Mouse (Mus musculus) fibroblast of lung, adult 2 months (primary cell): ENCODE data around the gene Ddx6.

ENCODE experiments used
- DNase-seq: peaks from one replicate; pipeline ENCODE4 v3.0.0-alpha.2; 2011; ENCODE audit warnings: low read depth

Gene Ddx6

DNA sequence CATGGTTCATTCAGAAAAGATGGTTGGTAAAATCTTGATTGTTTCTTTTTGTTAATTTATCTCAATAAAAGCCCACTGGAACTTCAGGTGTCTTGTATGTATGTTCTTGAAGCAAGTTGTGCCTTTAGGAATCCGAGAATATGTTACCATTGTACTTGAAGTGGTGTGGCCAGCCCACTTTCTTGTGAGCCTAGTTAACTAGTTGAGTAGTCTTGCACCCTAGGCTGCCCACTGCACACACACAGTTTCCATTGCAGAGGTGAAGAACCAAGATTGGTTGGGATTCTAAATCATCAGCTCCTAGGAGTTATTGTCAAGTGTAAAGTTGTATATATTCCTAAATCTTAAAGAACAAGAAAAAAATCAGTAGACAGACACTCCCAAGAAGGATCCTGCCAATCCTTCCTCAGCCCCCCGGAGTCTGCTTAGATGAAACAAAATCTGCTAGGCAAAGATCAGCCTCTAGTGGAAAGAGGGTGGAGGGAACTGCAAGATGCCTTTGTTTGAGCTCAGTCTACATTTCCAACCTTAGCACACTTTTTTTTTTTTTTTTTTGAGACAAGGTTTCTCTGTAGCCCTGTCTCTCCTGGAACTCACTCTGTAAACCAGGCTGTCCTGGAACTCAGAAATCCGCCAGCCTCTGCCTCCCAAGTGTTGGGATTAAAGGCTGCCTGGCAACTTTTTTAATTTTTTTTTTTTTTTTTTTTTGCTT, 36.1 kb downstream of the Ddx6 start:
- no peak for DNase-seq

DNA sequence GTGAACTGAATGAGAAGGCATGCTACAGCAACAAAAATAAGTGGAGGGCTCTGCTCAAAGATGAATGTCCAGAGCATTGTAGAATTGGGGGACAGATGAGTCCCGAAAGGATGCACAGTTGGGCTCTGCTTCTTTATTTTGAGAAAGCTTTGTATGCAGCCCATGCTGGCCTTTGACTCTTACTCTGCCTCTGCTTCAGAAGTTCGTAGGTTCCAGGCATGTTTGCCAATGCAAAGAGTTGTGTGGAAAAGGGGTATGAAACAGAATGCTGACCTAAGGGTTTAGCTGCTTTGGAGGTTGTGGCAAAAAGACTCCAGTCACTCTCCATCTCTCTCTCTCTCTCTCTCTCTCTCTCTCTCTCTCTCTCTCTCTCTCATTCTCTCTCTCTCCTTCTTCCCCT, 36.9 kb downstream of the Ddx6 start:
- DNase-seq, result no peak

DNA sequence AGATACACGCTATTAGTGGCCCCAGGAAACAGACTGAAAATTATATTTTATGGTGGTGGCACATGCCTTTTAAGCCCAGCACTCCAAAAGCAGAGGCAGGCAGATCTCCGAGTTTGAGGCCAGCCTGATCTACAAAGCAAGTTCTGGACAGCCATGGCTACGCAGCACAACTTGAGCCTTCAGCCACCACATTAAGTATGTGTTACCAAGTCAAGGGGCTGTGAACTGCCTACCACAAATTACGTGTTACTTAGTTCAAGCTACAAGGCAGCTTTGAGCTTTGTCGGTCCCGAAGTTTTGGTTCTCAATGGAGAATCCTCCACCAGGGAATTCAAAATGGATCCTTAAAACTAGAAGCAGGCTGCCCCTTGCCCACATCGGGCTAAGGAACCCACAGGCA, 38.4 kb downstream of the Ddx6 start:
- DNase-seq, result no peak

DNA sequence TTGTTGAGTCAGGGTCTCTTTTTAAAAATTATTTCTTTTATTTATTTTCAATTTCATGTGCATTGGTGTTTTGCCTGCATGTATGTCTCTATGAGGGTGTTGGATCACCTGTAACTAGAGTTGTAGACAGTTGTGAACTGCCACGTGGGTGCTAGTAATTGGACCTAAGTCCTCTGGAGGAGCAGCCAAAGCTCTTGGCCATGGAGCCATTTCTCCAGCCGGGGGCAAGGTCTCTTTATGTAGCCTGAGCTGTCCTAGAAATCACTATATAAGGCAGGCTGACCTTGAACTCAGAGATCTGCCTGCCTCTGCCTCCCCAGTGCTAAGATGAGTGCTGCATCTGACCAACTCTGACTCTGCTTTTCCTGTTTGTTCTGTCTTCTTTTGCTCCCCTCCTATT, 39.5 kb downstream of the Ddx6 start:
- no peak for DNase-seq

DNA sequence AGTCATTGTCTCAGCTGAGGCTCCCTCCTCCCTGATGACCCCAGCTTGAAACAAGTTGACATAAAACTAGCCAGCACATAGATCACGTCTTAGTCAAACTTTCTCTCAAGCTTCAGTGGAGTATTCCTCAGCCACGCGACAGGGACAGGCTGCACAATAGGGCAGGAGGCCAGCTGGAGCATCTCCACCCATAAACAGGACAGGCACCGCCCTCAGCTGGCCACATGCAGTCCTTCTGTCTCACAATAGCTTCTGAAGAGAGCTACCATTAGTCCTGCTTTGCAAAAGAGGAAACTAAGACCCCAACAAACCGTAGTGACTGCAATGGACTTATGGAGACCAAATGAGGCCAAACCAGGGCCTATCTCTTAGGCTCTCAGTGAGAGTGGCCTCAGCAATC, 40.8 kb downstream of the Ddx6 start:
- no peak for DNase-seq

DNA sequence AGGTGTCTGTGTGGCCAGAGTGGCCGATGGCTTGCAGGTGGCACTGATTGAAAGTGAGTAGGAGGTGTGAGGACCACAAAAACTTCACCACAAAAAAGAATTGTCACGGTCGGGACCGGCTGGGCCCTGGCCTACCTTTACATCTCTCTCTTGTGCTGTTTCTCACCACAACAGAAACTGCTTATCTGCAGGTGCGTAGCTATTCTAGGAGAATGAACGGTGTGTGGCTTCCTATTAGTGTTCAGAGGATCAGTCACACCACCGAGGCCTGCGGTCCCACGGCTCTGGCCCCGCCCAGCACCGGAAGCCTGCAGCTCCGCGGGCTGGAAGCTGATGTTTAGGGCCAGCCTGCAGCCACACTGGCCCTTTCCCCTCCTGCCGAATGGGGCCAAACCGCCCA, 41.2 kb downstream of the Ddx6 start:
- DNase-seq, result no peak

DNA sequence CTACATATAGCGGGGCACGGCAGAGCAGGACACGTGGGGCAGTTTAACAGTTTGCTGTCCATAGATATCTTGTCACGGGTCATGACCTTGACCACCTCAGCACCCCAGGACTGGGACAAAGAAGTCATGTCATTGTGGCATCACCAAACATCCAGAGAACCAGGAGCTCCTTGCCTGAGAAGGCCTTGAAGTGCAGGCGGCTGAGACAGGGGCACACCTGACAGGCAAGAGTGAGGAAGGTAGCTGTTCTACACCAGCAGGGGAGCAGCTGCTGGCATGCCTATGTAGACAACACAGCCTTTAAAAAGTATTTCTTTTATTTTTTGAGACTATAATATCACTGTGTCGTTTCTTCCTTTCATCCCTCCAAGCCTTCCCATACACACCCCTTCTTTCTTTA, 41.7 kb downstream of the Ddx6 start:
- DNase-seq, result no peak

DNA sequence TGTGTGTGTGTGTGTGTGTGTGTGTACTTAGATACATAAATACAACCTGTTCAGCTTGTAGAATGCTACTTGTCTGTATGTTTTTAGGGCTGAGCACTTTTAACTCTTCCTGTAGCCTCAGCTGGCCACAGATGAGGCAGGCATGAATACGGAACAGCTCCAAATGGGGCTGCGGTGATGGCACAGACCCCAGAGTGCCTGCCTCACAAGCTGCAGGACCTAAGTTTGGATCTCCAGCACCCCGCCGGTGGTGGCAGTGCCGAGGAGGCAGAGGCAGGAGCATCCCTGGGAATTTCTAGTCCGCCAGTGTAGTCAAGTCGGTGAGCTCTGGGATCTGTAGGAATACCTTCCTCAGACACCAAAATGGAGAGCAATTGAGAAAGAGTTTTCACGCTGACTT, 42.3 kb downstream of the Ddx6 start:
- DNase-seq, result no peak

DNA sequence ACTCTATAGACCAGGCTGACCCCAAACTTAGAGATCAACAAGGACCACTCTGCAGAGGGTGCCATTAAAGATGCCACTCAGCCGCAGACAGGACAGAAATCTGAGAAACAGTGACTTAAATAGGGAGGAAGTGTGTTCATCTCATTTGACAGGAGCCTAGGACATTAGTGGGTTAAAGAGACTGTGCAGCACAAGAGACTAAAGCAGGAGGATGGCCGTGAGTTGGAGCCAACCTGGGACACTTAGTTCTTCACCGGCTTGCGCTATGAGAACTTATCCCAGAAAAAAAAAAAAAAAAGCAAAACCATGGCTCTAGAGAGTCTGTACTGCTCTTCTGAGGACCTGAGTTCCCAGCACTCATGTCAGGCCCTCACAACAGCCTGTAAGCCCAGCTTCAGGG, 43.0 kb downstream of the Ddx6 start:
- DNase-seq, result no peak

DNA sequence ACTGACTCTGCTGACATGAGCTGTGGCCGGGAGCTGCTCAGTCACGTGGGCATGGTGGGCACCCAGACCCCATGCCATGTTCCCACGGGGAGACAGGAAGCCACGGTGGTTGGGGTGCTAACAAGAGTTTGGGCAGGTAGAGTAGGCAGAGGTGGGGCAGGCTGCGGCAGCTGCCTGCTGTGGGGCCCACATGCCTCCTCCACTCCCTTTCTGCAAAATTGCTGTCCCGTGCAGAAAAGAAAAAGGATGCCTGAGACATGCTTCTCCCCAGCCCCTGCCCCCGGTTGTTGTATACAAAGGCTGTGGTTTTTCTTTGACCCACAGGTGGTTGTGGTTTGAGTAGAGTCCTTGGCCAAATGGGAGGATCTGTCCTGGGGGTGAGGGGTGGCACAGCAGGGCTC, 44.2 kb downstream of the Ddx6 start:
- no peak for DNase-seq

DNA sequence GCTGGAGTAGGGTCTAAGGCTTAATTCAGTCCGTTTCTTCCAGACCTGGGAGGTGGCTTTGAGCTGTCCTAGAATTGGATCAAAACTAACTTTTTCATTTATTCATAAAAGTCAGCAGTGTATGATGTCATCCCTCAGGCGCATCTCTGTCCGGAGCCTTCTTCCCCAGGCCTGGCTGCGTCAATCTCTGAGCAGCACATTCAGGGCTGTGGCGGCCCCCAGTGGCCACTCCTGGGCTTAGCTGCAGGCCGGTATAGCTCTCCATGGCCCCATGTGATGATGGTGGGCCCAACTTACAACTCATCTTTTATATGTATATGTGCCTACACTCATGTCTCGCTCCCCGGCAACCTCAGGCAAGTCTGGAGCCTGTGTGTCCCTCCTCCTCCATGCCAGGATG, 47.3 kb downstream of the Ddx6 start:
- DNase-seq, result peak; percentile 29

DNA sequence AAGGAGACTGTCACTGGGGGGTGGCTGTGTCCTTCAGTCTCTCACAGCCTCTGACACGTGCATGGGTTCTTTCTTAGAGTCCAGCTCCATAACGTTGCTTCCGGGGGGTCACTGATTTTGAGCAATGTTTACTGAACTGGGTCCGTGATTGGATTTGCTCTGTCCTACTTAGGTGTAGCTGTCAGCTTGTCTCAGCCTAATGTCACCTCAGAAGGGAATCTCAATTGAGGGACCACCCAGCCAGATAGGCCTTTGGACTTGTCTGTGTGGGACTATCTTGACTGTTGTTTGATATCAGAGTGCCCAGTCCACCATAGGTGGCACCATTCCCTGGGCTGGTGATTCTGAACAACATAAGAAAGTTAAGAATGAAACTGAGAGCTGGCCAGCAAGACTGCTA, 49.2 kb downstream of the Ddx6 start:
- no peak for DNase-seq

DNA sequence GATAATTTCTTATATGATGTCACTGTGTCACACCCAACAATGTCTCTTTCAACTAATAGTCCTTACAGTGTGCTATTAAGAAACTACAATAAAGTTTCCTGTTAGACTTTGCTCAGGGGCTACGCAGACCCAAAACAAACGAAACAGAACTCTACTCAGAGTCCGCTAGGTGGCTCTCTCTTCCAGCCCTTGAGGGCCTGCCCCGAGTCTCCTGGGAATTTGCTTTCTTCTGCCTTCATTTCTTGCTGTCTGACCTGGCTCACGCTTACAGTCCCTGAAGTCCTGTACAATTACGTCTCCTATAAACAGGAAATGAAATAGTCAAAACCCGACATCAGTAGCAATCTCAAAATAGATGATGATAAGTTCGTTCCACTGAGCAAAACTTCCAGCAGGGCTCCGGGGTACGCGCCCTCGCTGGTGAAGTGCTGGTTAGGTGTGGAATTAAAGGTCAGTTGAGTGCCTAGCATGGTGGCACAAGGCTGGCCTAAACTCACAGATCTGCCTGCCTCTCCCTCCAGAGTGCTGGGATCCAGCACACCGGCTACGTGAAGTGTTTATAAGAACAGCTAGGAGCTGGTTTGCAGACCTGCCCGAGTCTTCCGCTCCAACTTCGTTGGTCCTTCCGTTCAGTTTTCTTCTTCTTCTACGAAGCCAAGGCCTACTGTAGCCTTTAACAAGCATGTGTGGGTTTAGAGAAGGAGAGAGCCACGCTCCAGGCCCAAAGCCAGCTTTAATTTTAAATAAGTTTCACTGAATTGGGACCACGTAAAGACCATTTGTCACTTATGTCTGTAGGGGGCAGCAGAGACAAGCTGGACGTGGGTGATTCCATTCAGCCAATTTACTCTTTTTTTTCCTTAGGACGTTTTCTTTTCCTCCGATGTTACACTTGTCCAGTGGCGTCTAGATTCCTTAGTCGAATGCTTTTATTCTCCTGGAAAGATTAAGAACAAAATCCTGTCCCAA, 50.7 kb downstream of the Ddx6 start:
- peak; percentile 53 for DNase-seq

DNA sequence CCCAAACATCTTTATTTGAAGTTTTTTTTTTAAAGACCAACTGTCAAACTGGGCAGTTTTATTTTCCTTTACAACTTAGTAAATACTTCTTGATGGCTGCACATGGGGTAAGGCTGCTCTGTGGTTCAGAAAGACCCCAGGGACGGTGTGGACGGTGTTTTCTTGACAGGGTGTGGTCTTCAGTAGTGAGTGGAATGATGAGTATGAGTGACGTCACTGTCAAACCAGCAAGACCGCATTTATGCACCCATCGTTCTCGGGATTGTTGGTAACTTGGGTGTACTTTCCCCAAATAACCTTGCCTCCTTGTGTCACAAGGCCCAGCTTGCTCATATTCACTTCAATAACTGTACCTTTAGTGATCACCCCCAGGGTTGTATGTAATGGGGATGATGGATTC, 59.0 kb downstream of the Ddx6 start:
- DNase-seq, result no peak

DNA sequence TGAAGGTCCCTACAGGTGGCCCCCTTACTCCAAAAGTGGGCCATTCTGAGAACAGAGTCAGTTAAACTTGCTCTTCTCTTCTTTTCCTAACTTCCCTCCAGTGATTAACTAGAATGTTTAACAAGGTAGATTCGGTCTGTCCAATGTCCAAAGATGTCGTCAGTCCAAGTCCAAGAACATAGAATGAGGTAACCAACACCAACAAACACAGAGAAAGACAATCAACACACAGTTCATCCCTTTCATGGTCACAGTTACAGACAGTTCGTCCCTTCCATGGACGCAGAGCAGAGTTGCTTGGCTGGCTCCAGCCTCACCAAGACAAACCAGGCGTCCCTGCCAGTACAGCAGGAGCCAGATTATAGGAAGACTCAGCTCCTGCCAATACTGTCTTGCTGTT, 66.7 kb downstream of the Ddx6 start:
- no peak for DNase-seq

DNA sequence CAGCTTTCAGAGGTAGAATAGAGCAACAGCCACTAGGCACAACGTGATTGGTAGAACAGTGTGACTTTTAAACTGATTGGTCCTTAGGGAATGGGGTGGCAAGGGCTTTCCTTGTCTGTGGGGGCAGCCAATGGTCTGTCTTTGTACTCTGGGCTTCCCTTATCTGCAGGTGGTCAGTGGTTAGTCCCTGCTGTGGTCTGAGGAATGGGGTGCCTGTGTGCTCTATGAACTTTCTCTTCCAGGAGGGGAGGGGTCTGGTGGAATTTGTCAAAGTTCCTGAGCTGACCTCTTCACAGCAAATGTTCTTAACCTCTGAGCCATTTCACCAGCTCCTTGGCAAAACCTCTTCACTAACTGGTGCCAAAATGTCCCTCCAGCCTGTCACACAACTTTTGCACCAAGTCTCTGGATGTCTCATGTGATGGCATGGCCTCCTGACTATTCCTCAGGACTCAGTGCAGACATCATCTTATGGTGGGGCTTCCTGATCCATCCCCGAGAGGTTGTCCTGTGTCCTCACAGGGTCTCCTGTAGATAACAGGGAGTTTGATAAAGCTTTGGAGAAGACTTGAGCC, 67.7 kb downstream of the Ddx6 start:
- DNase-seq, result no peak

DNA sequence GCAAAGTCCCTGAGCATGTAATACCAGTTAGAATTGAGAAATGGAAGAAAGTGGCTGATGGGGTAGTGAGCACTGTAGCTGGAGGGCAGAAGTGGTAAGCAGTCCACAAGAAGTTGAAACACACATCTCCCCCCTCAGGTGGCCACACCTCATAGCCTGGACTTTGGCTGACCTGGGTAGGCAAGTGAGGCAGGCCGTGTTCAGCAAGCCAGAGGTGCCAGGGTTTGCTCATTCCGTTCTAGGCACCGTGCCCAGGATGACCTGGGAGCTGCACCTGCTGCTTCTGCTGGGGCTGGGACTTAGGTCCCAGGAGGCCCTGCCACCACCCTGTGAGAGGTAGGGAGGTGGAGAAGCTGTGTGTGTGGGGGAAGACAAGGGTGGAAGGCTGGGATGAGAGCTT, 68.3 kb downstream of the Ddx6 start, which contains the start of gene Treh:
Gene Treh (plus strand): TSS at position 229 of the 400 bp plus-strand sequence.
- DNase-seq, result no peak

DNA sequence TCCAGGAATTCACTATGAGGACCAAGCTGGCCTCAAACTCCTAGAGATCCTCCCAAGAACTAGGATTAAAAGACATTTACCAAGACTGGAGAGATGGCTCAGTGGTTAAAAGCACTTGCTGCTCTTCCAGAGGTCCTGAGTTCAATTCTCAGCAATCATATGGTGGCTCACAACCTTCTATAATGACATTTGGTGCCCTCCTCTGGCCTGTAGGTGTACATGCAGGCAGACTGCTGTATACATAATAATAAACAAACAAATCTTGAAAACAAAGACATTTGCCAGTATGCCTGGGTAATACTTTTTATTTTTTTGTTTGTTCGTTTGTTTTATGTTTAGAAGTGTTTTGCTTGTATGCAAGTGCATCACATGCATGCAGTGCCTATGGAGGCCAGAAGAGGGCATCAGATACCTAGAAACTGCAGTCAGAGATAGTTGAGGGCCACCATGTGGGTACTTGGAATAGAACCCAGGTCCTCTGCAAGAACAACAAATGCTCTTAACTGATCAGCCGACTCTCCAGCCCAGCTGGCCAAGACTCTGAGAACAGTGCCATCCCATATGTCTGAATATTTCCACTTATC, 73.7 kb downstream of the Ddx6 start:
- no peak for DNase-seq

DNA sequence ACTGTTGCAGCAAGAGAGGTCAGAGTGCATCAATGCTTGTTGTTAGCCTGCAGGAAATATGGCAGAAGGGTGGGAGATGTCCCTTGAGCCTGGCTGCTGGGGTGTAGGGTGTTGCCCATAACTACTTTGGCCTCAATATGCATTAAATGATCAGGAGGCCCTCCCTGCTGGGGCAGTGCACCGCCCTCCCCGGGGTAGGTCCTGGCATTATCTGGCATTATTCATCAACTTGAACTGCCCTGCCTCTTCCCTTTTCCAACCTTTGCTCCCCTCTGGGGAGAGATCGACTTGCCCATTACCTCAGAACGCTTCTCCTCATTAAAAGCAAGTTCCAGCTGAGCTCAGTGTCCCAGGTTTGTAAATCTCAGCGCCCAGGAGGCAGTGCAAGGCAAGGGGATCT, 74.9 kb downstream of the Ddx6 start:
- DNase-seq, result no peak

DNA sequence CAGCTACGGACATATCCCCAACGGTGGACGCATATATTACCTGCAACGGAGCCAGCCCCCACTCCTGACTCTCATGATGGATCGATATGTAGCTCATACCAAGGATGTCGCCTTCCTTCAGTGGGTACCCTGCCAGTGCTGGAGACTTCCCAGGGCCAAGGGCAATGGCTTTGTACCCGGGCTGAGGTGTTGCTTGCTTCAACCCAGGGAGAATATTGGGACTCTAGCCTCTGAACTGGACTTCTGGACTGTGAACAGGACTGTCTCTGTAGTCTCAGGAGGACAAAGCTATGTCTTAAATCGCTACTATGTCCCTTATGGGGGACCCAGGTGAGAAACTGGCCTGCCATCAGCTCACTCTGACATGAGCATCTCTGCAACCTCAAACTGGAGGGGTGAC, 78.4 kb downstream of the Ddx6 start:
- no peak for DNase-seq

DNA sequence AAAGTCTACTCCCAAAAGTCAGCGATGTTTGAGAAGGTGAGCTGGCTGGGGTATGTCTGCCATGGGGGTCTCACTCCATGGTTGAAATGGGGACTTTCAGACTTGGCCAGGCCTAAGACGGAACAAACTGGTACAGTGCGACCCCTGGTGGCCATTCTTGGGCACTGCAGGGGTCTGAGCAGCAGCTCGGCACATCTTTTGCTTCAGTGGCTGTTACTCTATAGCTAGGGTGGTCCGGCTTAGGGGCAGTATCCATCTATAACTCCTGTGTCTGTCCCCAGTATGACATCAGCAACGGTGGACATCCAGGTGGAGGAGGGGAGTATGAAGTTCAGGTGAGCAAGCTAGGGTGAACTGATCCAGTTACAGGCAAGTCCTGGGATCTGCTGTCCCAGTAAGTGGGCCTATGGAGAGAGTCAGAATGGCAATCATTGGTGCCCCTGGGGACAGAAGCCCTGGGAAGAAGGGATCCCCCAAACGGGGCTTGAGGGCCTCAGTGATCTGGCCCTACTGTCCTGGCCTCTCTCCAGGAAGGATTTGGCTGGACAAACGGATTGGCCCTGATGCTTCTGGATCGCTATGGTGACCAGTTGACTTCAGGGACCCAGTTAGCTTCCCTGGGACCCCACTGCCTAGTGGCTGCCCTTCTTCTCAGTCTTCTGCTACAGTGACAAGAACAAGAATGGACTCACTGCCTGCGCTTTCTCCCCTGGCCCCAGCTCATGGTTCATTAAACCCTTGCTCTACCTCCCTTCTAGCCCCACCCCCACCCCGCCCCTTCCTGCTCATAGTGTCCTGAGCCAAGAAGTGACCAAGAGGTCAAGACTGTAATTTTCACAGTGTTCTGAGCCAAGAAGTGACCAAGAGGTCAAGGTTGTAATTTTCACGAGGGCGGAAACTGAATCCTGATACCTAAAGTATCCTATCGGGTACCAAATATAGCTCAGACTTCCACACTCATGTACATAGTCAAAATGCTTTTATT, 80.9 kb downstream of the Ddx6 start:
- DNase-seq, result no peak
